In genomic region chr4:153905076-153905475, GRCm38 (mm10) we compare ENCODE assay signal across 26 mouse cellular contexts. TPM values are rescaled to one million over a fixed set of nuclear protein-coding genes. Genes with fewer than 3 reads are reported as not detected.
DNase-seq lines count a peak whose midpoint lies in the region; ATAC-seq lines count a peak whose summit lies in the region.
"Had no signal": no experiment of that assay in that cellular context is flagged by ENCODE, and none has a peak within 500 bp of the region (broad histone marks: within the 10 kb centered on the region; RNA-seq: fewer than 3 reads in every experiment).

No protein-coding gene starts in this region.

- no peak overlapping the region for H3K4me2 ChIP-seq in midbrain, embryonic 14.5 days (ENCODE audit: low read length)
- H3K4me2 ChIP-seq in midbrain, embryonic 15.5 days, result no peak overlapping the region
- H3K4me2 ChIP-seq: embryonic facial prominence, embryonic 12.5 days; embryonic facial prominence, embryonic 15.5 days; heart, embryonic 12.5 days; heart, embryonic 15.5 days; hindbrain, embryonic 14.5 days had no signal

- no peak for ATAC-seq in midbrain, embryonic 14.5 days (ENCODE audit: low FRiP score, low TSS enrichment)
- no peak for ATAC-seq in midbrain, embryonic 15.5 days (replicated peaks)
- ATAC-seq: forebrain, embryonic 14.5 days; forebrain, postnatal 0 days; Patski had no signal

- H3K27ac ChIP-seq in midbrain, embryonic 14.5 days (replicated peaks; ENCODE audit: low read depth, low read length), result no peak overlapping the region
- no peak overlapping the region for H3K27ac ChIP-seq in midbrain, embryonic 15.5 days
- H3K27ac ChIP-seq: embryonic facial prominence, embryonic 12.5 days; embryonic facial prominence, embryonic 15.5 days; gastrocnemius, adult 2 months; heart, embryonic 15.5 days; hindbrain, embryonic 10.5 days; hindbrain, embryonic 14.5 days had no signal

- no peaks in the 10 kb centered on the region for H3K36me3 ChIP-seq in midbrain, embryonic 14.5 days (ENCODE audit: control insufficient read depth, insufficient read depth, low read length)
- no peaks in the 10 kb centered on the region for H3K36me3 ChIP-seq in midbrain, embryonic 15.5 days (replicated peaks)
- H3K36me3 ChIP-seq: embryonic facial prominence, embryonic 12.5 days; embryonic facial prominence, embryonic 15.5 days; G1E; heart, embryonic 12.5 days; heart, embryonic 15.5 days; hindbrain, embryonic 10.5 days had no signal

- H3K9ac ChIP-seq in midbrain, embryonic 14.5 days (replicated peaks; ENCODE audit: low read length), result no peak overlapping the region
- no peak overlapping the region for H3K9ac ChIP-seq in midbrain, embryonic 15.5 days
- H3K9ac ChIP-seq: embryonic facial prominence, embryonic 12.5 days; embryonic facial prominence, embryonic 15.5 days; forebrain, postnatal 0 days; heart, embryonic 12.5 days; heart, embryonic 15.5 days; hindbrain, embryonic 14.5 days had no signal

- H3K4me3 ChIP-seq in midbrain, embryonic 14.5 days (replicated peaks; ENCODE audit: low read depth, low read length), result no peak overlapping the region
- no peak overlapping the region for H3K4me3 ChIP-seq in midbrain, embryonic 15.5 days
- H3K4me3 ChIP-seq: embryonic facial prominence, embryonic 12.5 days; embryonic facial prominence, embryonic 15.5 days; gastrocnemius, adult 2 months; heart, embryonic 12.5 days; heart, embryonic 15.5 days; hindbrain, embryonic 10.5 days had no signal

- WGBS in midbrain, embryonic 14.5 days, result 53% methylated on average over 9 of the region's 9 CpGs
- 52% methylated on average over 9 of the region's 9 CpGs for WGBS in midbrain, embryonic 15.5 days

- H3K4me1 ChIP-seq in midbrain, embryonic 14.5 days (ENCODE audit: control insufficient read depth, insufficient read depth, low read length), result no peaks in the 10 kb centered on the region
- H3K4me1 ChIP-seq in midbrain, embryonic 15.5 days, result peaks cover 16% of the 10 kb centered on the region
- H3K4me1 ChIP-seq: embryonic facial prominence, embryonic 12.5 days; embryonic facial prominence, embryonic 15.5 days; heart, embryonic 12.5 days; heart, embryonic 15.5 days; hindbrain, embryonic 10.5 days had no signal

- peak; percentile 6 for DNase-seq in cerebellum, adult 9-10 months
- DNase-seq in cerebellum, postnatal 14 days, result no peak
- peak; percentile 53 for DNase-seq in midbrain, embryonic 14.5 days
- DNase-seq in retina, adult 2 months (ENCODE audit: low read depth, low spot score), result peak; percentile 70
- DNase-seq in kidney, adult 9 months, result no peak
- DNase-seq in layer of hippocampus, adult 18-20 months (ENCODE audit: low spot score in 2 of 2), result no peak
- DNase-seq: adrenal gland, postnatal 36 days; B cell, adult 2 months; cerebellum, adult 18-20 months; cerebellum, postnatal 25 days; forebrain, postnatal 0 days; gastrocnemius, adult 2 months; gastrocnemius, postnatal 25 days; heart, adult 18-20 months; heart, postnatal 36 days had no signal

- no peaks in the 10 kb centered on the region for H3K27me3 ChIP-seq in midbrain, embryonic 14.5 days (ENCODE audit: control insufficient read depth, insufficient read depth, low read length)
- H3K27me3 ChIP-seq in midbrain, embryonic 15.5 days (replicated peaks), result no peaks in the 10 kb centered on the region
- H3K27me3 ChIP-seq: CH12.LX; embryonic facial prominence, embryonic 12.5 days; embryonic facial prominence, embryonic 15.5 days; heart, embryonic 15.5 days; Patski had no signal

- no peaks in the 10 kb centered on the region; the same call in 1 of the 2 replicates for H3K9me3 ChIP-seq in midbrain, embryonic 14.5 days (ENCODE audit: control insufficient read depth, low read length)
- no peaks in the 10 kb centered on the region for H3K9me3 ChIP-seq in midbrain, embryonic 15.5 days
- H3K9me3 ChIP-seq: embryonic facial prominence, embryonic 15.5 days; heart, embryonic 15.5 days; hindbrain, embryonic 10.5 days had no signal

RNA-seq across cellular contexts. Expression of gene A430005L14Rik, which starts 52.0 kb away (rescaled TPM):
- 63.3 and 63.7 TPM in 2 replicates for polyA plus RNA-seq in midbrain, embryonic 14.5 days (2014; fragmentation: Nextera tagmentation; extraction: Ambion mirVana)
- polyA plus RNA-seq in midbrain, embryonic 15.5 days (2015; fragmentation: Nextera tagmentation; extraction: Ambion mirVana), result 58.4 and 58.8 TPM in 2 replicates
- total RNA-seq in layer of hippocampus, adult 18-20 months (2021), result 10 to 100 TPM; 24.6 to 25.5 TPM

Comparison
In these comparisons a context has a peak if more than half of its experiments do, and no peak if none do; other contexts are left out.
1. DNase-seq: peak in cerebellum, adult 9-10 months (single experiment), midbrain, embryonic 14.5 days (single experiment) and retina, adult 2 months (single experiment); none in cerebellum, postnatal 14 days (0 of 2), kidney, adult 9 months (single experiment) and layer of hippocampus, adult 18-20 months (0 of 2).